Mouse (Mus musculus): ENCODE data around the gene Maats1. TPM values are rescaled to one million over a fixed set of nuclear protein-coding genes. Genes with fewer than 3 reads are reported as not detected.

Maats1 gene
- polyA plus RNA-seq, 1 experiment from 2014 or later, result 1.0 TPM

- no peak overlapping the region for H3K27ac ChIP-seq (replicated peaks)
- H3K4me1 ChIP-seq, result no peaks in the 10 kb centered on the region
- H3K4me3 ChIP-seq, result no peak overlapping the region
- no peaks in the 10 kb centered on the region for H3K9me3 ChIP-seq
- no peaks in the 10 kb centered on the region for H3K27me3 ChIP-seq
- H3K36me3 ChIP-seq, result peaks cover 26% of the 10 kb centered on the region
- H3K4me2 ChIP-seq (replicated peaks), result no peak overlapping the region
- H3K9ac ChIP-seq (replicated peaks), result no peak overlapping the region
- WGBS, result 95% methylated on average over 5 of the region's 5 CpGs
- no peak for ATAC-seq (replicated peaks)
These were observed 12.4 kb upstream of the Maats1 start for GRCm38 (mm10) chr16:38354185-38354913.

- H3K27me3 ChIP-seq, result no peaks in the 10 kb centered on the region
- 91% methylated on average over 2 of the region's 2 CpGs for WGBS
- H3K9me3 ChIP-seq, result no peaks in the 10 kb centered on the region
- H3K27ac ChIP-seq (replicated peaks), result no peak overlapping the region
- H3K4me1 ChIP-seq, result no peaks in the 10 kb centered on the region
- no peak overlapping the region for H3K4me3 ChIP-seq
- no peak overlapping the region for H3K4me2 ChIP-seq (replicated peaks)
- ATAC-seq (replicated peaks), result no peak
- no peak overlapping the region for H3K9ac ChIP-seq (replicated peaks)
- peaks cover 28% of the 10 kb centered on the region for H3K36me3 ChIP-seq
These were observed 11.7 kb upstream of the Maats1 start for GRCm38 (mm10) chr16:38353642-38354041.

DNA sequence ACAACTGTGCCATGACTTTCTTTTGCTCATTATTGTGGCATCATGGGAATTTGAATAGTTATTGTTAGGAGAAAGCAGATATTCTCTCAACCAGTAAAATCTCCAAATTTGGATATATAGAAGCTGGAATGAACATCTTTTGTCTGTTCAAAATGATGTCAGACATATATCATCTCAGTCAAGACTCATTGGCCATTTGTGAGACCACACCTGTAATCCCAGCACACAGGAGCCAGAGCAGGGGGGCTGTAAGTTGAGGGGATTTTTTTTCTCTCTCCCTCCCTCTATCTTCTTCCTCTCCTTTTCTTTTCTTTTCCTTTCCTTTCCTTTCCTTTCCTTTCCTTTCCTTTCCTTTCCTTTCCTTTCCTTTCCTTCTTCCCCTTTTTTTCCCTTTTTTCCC, 10.9 kb upstream of the Maats1 start:
- ATAC-seq (replicated peaks), result no peak
- Histone ChIP-seq H3K9me3 (no peaks in the 10 kb centered on the region), H3K9ac (replicated peaks) (no peak overlapping the region), H3K27ac (replicated peaks) (no peak overlapping the region), H3K36me3 (peaks cover 28% of the 10 kb centered on the region), H3K4me2 (replicated peaks) (no peak overlapping the region), H3K27me3 (no peaks in the 10 kb centered on the region), H3K4me3 (no peak overlapping the region), H3K4me1 (peaks cover 8% of the 10 kb centered on the region)

DNA sequence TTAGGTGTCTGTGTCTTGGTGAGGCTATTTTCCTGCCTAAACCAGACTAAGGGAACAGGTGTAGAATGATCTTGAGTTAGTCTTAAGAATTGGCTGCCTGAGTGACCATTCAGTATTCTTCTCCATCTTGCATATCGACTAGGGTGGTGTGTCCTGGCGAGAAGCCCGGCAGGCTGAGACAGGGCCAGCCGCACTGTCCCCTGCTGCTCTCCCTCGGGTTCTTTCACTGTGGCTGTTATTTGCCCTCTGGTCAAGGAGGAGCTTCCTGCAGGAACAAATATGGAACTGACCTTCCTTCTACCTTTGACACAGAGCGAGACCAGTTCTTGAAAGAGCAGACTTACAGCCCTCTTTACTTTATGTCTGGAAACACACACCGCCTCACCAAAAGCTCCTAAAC, 10.1 kb upstream of the Maats1 start:
- H3K4me3 ChIP-seq, result no peak overlapping the region
- no peaks in the 10 kb centered on the region for H3K27me3 ChIP-seq
- WGBS, result 82% methylated on average over 7 of the region's 7 CpGs
- no peak for ATAC-seq (replicated peaks)
- H3K4me2 ChIP-seq (replicated peaks), result no peak overlapping the region
- no peak overlapping the region for H3K9ac ChIP-seq (replicated peaks)
- H3K9me3 ChIP-seq, result no peaks in the 10 kb centered on the region
- no peak overlapping the region; the same call in 1 of the 2 replicates for H3K27ac ChIP-seq (replicated peaks)
- H3K36me3 ChIP-seq, result peaks cover 28% of the 10 kb centered on the region
- peaks cover 13% of the 10 kb centered on the region for H3K4me1 ChIP-seq

DNA sequence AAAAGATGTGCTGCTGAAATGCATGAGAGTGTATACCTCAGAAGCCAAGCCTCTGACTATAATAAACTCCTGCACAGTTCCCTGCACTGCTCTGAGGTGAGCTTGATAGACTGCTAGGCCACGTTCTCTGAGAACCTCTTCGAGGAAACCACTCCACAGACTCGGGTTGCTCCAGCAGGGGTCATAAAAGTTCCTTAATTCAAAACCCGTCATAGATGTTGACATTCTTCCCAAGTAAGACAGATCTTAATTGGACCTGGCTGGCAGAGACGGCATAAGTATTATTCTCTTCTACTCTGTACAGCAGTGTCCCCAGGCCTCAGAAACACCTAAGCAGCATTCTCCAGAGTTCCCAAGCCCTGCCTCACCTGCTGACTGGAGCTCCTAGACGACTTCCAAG, 9.0 kb upstream of the Maats1 start:
- WGBS, result 84% methylated on average over 6 of the region's 6 CpGs
- Histone ChIP-seq H3K4me2 (replicated peaks) (no peak overlapping the region), H3K4me1 (peaks cover 17% of the 10 kb centered on the region), H3K9me3 (no peaks in the 10 kb centered on the region), H3K4me3 (no peak overlapping the region), H3K27ac (replicated peaks) (no peak overlapping the region), H3K27me3 (no peaks in the 10 kb centered on the region), H3K9ac (replicated peaks) (no peak overlapping the region), H3K36me3 (peaks cover 28% of the 10 kb centered on the region)
- no peak for ATAC-seq (replicated peaks)

- Histone ChIP-seq H3K4me1 (peaks cover 17% of the 10 kb centered on the region), H3K36me3 (peaks cover 28% of the 10 kb centered on the region), H3K4me2 (replicated peaks) (no peak overlapping the region), H3K27ac (replicated peaks) (no peak overlapping the region), H3K27me3 (no peaks in the 10 kb centered on the region), H3K9me3 (no peaks in the 10 kb centered on the region), H3K9ac (replicated peaks) (no peak overlapping the region), H3K4me3 (no peak overlapping the region)
- ATAC-seq (replicated peaks), result no peak
- WGBS, result 91% methylated on average over 7 of the region's 7 CpGs
These were observed 8.5 kb upstream of the Maats1 start for GRCm38 (mm10) chr16:38350361-38350855.

GRCm38 (mm10) chr16:38349881-38350280, 7.9 kb upstream of the Maats1 start:
- Histone ChIP-seq H3K27ac (replicated peaks) (no peak overlapping the region), H3K9me3 (no peaks in the 10 kb centered on the region), H3K4me3 (no peak overlapping the region), H3K4me2 (replicated peaks) (no peak overlapping the region), H3K9ac (replicated peaks) (no peak overlapping the region), H3K27me3 (no peaks in the 10 kb centered on the region), H3K36me3 (peaks cover 28% of the 10 kb centered on the region), H3K4me1 (peaks cover 17% of the 10 kb centered on the region)
- 90% methylated on average over 2 of the region's 2 CpGs for WGBS
- no peak for ATAC-seq (replicated peaks)

GRCm38 (mm10) chr16:38348217-38348761, 6.3 kb upstream of the Maats1 start:
- no peak overlapping the region for H3K9ac ChIP-seq (replicated peaks)
- H3K9me3 ChIP-seq, result no peaks in the 10 kb centered on the region
- no peaks in the 10 kb centered on the region for H3K27me3 ChIP-seq
- no peak for ATAC-seq (replicated peaks)
- H3K27ac ChIP-seq (replicated peaks), result no peak overlapping the region
- peaks cover 28% of the 10 kb centered on the region for H3K36me3 ChIP-seq
- H3K4me3 ChIP-seq, result no peak overlapping the region
- WGBS, result 91% methylated on average over 9 of the region's 9 CpGs
- peaks cover 17% of the 10 kb centered on the region for H3K4me1 ChIP-seq
- no peak overlapping the region for H3K4me2 ChIP-seq (replicated peaks)

- Histone ChIP-seq H3K27me3 (no peaks in the 10 kb centered on the region), H3K27ac (replicated peaks) (no peak overlapping the region), H3K9me3 (no peaks in the 10 kb centered on the region), H3K36me3 (peaks cover 28% of the 10 kb centered on the region), H3K9ac (replicated peaks) (peak overlapping the region; percentile 85), H3K4me3 (peak overlapping the region; percentile 99), H3K4me1 (peaks cover 17% of the 10 kb centered on the region), H3K4me2 (replicated peaks) (peak overlapping the region; percentile 68)
- no peak for ATAC-seq (replicated peaks)
- WGBS, result 68% methylated on average over 6 of the region's 6 CpGs
These were observed 5.6 kb upstream of the Maats1 start for GRCm38 (mm10) chr16:38347588-38347987.

GRCm38 (mm10) chr16:38346529-38347325, 4.8 kb upstream of the Maats1 start, which contains the start of the genes Cox17 and Gm21987:
Gene Cox17, plus strand, starts transcription at chr16:38346991.
Gene Gm21987, plus strand, starts transcription at chr16:38347040.
- peak; percentile 97 for ATAC-seq (replicated peaks)
- H3K27me3 ChIP-seq, result no peaks in the 10 kb centered on the region
- no peaks in the 10 kb centered on the region for H3K9me3 ChIP-seq
- H3K9ac ChIP-seq (replicated peaks), result peak within 1 kb of the TSS; percentile 85
- H3K4me3 ChIP-seq, result peak within 1 kb of the TSS; percentile 99
- 3% methylated on average over 35 of the region's 35 CpGs for WGBS
- peak within 1 kb of the TSS; percentile 91 for H3K27ac ChIP-seq (replicated peaks)
- H3K4me1 ChIP-seq, result peaks cover 20% of the 10 kb centered on the region
- H3K36me3 ChIP-seq, result peaks cover 21% of the 10 kb centered on the region
- H3K4me2 ChIP-seq (replicated peaks), result peak within 1 kb of the TSS; percentile 68

GRCm38 (mm10) chr16:38344941-38345725, 3.2 kb upstream of the Maats1 start:
- no peaks in the 10 kb centered on the region for H3K27me3 ChIP-seq
- H3K27ac ChIP-seq (replicated peaks), result no peak overlapping the region
- H3K9me3 ChIP-seq, result no peaks in the 10 kb centered on the region
- no peak overlapping the region for H3K4me3 ChIP-seq
- no peak overlapping the region for H3K9ac ChIP-seq (replicated peaks)
- H3K36me3 ChIP-seq, result 0 out of 2 replicates have a peak, but pooled peaks cover 7% of the 10 kb centered on the region
- 82% methylated on average over 3 of the region's 3 CpGs for WGBS
- no peak overlapping the region for H3K4me2 ChIP-seq (replicated peaks)
- H3K4me1 ChIP-seq, result peaks cover 26% of the 10 kb centered on the region
- ATAC-seq (replicated peaks), result no peak
